Mouse (Mus musculus) right cerebral cortex, postnatal 4 days (tissue): Measurements from ENCODE around the gene Sgcg.

Experiments used
- DNase-seq: peaks from one replicate; pipeline ENCODE4 v3.0.0-alpha.2; 2022

The Sgcg gene

DNA sequence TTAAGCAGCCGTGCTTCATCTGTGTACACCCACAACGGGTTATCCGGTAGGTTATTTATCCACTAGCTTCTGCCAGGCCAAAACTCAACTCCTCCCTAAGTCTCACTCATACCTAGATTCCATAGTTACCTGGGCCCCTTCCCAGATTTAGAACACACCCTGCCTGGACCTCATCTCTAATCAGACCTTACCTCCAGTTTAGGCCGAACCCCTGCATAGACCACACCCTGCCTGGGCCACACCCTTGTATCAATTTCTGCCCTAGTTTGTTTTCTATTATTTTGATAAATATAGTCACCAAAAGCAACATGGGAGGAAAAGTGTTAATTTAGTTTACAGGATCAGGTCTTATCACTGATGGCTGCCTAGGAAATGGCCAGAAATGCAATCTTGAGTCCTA, 28.1 kb downstream of the Sgcg start:
- no peak for DNase-seq

DNA sequence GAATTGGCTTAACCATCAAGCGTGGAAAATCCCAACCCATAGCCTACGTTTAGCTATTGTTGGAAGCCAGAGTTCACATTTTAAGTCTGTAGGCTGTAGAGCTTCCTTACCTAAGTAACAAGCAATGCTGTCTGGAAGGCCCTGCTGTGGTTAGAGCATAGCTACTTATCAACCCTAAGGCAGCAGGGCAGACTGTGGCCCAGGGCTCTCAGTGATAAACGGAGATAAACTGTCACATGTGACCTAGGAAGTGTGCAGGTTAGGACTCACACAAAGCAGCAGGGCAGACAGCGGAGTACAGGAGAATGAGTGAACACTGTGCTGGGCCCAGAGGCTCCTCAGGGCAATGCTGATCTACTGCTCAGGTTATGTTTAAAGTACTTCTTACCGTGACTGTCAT, 28.5 kb downstream of the Sgcg start:
- DNase-seq: no peak

DNA sequence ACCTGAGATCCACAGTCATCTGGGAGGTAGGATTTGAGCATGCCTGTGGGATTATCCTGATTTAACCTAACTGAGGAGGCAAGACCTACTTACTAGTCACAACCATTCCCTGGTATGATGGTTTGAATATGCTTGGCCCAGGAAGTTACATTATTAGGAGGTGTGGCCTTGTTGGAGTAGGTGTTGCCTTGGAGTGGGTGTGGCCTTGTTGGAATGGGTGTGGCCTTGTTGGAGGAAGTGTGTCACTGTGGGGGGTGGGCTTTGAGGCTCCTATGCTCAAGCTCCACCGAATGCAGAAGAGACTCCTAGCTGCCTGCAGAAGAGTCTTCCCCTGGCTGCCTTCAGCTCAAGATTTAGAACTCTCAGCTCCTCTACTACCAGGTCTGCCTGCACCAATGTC, 32.1 kb downstream of the Sgcg start:
- no peak for DNase-seq

DNA sequence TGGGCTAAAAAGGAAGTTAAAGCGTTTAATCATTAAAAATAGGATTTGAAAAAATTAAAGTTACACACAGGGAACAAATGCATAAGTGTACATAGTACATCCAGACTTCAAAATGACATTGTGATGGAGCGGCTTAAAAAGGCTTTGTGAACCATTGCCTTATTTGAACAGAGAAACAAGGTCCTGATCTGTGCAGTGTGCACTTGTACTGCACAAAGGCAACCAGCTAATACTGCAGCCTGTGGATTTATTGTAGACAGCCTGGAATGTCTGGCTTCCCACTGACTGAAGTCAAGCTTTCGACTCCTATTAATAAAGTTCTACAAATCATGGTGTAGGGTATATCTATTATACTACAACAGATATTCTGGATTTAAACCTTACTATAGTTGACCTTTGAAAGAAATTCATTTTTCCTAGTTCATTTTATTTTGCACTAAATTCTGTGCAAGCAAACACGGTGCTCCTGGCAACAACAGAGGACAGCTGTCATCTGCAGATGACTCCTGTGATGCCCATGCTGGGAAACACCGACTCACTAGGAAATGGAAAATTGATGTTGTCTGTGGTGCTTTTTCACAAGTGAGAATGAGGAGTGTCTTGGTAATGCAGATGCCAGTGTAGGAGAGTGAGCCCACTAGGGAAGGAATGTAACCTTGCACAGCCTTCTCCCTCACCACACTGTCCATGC, 33.8 kb downstream of the Sgcg start:
- no peak for DNase-seq

DNA sequence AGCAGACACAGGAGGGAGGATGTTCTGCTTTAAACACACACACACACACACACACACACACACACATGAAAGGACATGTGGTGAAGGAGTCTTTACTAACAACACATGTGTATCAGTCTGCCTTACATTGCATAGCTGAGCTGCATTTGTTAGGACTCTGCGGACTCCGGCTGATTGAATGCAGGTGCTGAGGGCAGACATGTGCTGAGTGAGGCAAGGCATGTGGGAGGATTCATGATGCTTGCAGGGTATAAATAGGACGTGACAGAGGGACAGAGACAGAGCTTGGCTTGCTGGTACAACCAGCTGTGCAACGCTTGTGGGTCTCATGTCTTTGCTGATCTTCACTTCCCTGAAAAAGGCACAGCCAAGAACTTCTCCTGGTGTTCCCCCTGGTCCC, 34.5 kb downstream of the Sgcg start:
- DNase-seq: no peak

DNA sequence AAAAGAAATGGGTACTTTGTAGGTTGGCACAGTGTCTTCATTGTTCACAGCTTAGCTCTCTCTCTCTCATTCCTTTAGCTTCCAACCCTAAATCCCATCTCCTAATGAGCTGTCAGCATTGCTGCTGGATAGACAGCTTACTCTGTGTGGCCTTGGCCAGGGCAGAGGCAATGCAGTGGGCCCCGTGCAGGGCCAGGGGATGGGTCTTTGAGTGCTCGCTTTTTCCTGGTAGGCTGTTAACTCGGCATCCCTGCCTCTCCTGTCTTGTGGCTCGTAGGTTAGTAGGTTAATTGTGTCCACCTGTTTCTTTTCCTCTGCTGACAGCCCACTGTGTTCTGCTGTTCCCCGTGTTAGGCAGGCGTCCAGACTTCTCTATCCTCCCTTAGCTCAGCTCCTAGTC, 35.8 kb downstream of the Sgcg start:
- no peak for DNase-seq

DNA sequence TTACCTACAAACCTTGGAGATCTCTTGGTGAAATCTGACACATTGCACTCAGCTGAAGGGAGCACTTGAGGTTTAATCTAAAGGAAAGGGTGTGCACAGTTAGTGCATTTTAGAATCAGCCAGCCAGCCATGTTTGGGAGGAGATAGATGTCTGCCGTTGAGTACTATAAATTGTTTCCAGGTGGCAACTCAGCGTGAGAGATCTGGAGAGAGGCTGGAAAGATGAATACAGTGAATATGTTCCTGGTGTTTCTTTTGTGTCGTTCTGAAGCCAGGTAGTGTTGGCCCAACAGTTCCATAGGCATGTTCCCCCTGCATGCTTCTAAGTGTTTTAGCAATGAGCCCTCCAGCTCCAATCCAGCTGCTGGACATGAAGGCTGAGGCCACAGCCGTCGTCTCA, 37.1 kb downstream of the Sgcg start:
- no peak for DNase-seq

DNA sequence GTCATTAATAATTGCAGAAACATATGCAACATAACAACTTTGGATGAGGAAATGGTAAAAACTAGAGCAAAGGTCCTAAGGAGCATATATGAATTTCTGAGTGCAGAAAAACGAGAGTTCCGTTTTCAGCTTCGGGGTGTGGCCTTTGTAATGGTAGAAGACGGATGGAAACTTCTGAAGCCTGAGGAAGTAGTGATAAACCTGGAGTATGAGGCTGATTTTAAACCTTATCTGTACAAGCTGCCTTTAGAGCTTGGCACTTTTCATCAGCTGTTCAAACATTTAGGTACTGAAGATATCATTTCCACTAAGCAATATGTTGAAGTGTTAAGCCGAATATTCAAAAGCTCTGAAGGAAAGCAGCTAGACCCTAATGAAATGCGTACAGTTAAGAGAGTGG, 46.5 kb downstream of the Sgcg start:
- no peak for DNase-seq

DNA sequence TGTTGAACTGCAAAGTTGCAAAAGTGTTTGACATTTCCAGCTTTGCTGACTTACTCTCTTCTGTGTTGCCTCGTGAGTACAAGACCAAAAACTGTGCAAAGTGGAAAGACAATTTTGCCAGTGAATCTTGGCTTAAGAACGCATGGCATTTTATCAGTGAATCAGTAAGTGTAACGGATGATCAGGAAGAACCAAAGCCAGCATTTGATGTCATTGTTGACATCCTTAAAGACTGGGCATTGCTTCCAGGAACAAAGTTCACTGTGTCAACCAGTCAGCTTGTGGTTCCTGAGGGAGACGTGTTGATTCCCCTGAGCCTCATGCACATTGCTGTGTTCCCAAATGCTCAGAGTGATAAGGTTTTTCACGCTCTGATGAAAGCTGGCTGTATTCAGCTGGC, 48.2 kb downstream of the Sgcg start:
- DNase-seq: no peak

DNA sequence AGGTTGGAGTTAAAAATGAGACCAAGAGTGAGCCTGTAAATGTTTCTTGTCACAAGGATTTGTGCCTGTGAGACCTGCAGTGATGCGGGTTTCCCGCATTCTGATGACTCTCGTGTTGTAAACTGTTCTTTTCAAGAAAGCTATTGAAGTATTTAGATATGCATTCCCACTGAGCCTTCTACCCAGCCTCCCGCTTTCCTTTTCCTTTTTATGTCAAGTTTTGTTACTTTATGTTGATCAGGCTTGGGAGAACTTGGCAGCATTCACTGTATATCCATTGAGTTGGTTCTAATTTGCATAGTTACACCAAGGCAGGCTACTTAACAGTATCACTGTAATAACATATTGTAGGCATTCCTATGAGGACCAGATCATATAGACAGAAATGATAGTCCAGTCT, 63.9 kb downstream of the Sgcg start:
- no peak for DNase-seq

DNA sequence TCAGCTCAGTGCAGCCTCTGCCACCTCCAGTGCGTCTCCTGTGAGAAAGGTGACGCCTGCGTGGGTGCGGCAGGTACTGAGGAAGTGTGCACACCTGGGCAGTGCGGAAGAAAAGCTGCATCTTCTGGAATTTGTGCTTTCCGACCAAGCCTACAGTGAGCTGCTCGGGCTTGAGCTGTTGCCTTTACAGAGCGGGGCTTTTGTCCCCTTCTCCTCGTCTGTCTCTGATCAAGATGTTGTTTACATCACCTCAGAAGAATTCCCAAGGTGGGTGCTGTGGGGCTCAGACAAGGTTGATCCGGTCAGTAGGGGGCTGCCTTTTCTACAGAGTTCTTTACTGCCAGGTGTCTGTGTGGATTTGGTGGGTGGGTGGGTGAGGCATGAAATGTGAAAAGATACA, 66.0 kb downstream of the Sgcg start:
- DNase-seq: no peak

DNA sequence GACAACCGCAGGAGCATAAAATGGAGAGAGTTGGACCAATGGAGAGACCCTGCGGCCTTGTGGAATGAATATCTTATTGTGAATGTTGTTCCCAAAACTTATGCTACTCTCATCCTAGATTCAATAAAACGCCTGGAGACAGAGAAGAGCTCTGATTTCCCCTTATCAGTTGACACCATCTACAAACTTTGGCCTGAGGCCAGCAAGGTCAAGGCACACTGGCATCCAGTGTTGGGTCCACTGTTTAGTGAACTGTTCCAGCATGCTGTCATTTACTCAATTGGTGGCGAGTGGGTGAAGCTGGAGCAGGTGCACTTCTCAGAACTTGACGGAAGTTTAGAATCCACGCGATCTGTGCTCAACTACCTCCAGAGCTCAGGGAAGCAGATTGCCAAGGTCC, 66.4 kb downstream of the Sgcg start:
- DNase-seq: no peak

DNA sequence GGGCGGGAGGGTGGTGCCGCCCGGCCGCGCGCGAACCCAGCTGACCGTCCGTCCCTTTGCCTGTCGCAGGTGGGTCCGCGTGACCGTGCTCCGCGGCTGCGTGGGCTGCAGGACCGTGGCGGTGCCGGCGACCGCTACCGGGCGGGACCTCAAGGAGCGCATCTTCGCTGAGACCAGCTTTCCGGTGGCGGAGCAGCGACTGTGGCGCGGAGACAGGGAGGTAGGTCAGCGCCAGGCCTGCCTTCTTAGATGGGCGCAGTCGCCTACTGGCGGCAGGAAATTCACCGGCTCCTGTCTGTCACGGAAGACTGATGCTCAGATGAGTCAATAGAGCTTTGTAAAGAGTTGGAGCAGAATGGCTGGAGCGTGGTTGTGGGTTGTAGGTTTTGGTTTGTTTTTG, 85.1 kb downstream of the Sgcg start:
- DNase-seq: peak; percentile 53

DNA sequence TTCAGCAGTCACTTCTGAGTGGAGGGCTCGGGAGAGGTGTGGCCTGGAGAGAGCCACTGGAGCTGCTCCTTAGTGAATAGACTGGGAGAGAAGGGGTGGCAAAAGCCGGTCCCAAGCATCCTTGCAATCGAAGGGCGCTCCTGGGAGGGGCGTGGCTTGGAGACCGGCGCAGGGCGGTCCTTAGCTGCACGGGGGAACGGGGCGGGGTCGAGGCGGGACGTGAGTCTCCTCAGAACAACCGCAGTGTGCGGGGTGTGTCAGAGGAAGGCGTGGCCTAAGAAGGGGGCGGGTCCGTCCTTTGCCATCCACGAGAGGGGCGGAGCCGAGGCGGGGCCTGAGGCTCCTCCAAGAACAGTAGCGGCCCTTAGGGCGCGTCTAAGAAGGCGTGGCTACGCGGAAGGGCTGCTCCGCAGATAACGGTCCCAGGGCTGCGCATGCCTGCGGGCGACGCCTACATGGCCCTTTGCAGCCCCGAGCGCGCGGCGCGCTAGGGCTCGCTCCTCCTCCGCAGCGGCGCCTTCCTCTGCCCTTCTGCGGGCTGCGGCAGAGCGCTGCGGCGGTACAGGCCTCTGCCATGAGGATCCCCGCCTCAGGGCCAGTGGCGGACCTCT, 85.6 kb downstream of the Sgcg start:
- DNase-seq: peak; percentile 93

DNA sequence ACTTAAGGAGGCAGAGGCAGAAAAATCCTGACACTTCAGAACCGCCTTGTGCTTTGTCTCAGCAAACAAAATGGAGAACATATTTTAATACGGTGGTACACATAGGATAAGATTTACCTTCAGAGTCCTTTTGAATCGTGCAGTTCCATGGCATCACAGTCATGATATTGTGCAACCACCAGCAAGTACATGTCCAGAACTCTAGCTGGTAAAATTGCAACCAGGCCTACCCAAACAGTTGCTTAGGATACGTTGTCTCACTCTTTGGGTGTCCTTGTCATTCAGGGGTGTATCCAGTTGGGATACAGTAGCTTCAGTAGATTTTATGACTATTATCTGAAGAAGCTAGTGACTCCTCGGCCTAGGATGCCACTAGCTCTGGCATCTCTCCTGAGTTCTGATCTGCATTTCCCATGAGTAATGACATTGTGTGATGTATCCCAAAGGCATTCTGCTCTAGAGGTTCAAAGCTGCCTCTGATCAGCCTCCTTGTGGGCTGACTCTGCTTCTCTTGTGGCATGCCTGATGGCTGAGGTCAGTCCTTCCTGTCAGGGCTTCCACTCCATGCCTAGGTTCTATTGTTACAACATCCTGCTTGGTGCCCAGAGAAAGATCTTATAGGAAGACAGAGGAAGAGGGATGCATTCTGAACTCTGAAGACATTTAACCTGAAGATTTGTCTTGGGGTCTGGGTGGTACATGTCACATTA, 86.9 kb downstream of the Sgcg start:
- DNase-seq: no peak
